Mouse (Mus musculus) embryonic facial prominence, embryonic 14.5 days (tissue): Measurements from ENCODE around the gene Fibcd1. TPM values are rescaled to one million over a fixed set of nuclear protein-coding genes. Genes with fewer than 3 reads are reported as not detected.

ENCODE experiments used
- ATAC-seq: fragments of 200-750 bp; cut with Nextera tagmentation; 2 replicates; pipeline ENCODE4 v1.8.0; 2017; ENCODE audit warnings: low read depth, moderate number of reproducible peaks, moderate TSS enrichment
- DNase-seq: peaks from one replicate; pipeline ENCODE4 v3.0.0-alpha.2; 2015; ENCODE audit warnings: low spot score
- H3K27ac ChIP-seq: fragments of 300-500 bp; sonication (generic); replicated peaks from 2 replicates; pipeline ENCODE4 v1.5.1; 2014; ENCODE audit warnings: low read depth, mild to moderate bottlenecking, low read length, moderate library complexity
- H3K27me3 ChIP-seq: fragments of 300-500 bp; sonication (generic); replicated peaks from 2 replicates; pipeline ENCODE4 v1.6.1; 2014; ENCODE audit warnings: low read length; ENCODE audit not compliant: control insufficient read depth, insufficient read depth
- H3K36me3 ChIP-seq: fragments of 300-500 bp; sonication (generic); 2 replicates; pipeline ENCODE4 v1.6.1; 2014; ENCODE audit warnings: low read length, mixed read lengths; ENCODE audit not compliant: control insufficient read depth, insufficient read depth
- H3K4me1 ChIP-seq: fragments of 300-500 bp; sonication (generic); 2 replicates; pipeline ENCODE4 v1.6.1; 2014; ENCODE audit warnings: antibody characterized with exemption, low read length; ENCODE audit not compliant: control insufficient read depth, insufficient read depth
- H3K4me2 ChIP-seq: fragments of 300-500 bp; sonication (generic); 2 replicates; pipeline ENCODE4 v1.6.1; 2014; ENCODE audit warnings: low read depth, mild to moderate bottlenecking, low read length, moderate library complexity, mixed read lengths
- H3K4me3 ChIP-seq: fragments of 300-500 bp; sonication (generic); 2 replicates; pipeline ENCODE4 v1.5.1; 2014; ENCODE audit warnings: low read depth, mild to moderate bottlenecking, low read length
- H3K9ac ChIP-seq: fragments of 300-500 bp; sonication (generic); 2 replicates; pipeline ENCODE4 v1.6.1; 2014; ENCODE audit warnings: low read depth, mild to moderate bottlenecking, low read length, moderate library complexity, mixed read lengths
- H3K9me3 ChIP-seq: fragments of 300-500 bp; sonication (generic); 2 replicates; pipeline ENCODE4 v1.6.1; 2016; ENCODE audit warnings: low read length; ENCODE audit not compliant: control insufficient read depth
- WGBS: fragments of 180-500 bp; shearing (Covaris S2); extraction: QIAGEN DNeasy Blood & Tissue Kit; methylation state at CpG from one replicate; pipeline ENCODE4 v1.1.7; 2014; 5-methylcytosine and 5-hydroxymethylcytosine counted together
- polyA plus RNA-seq: library from polyadenylated mRNA; unstranded; fragments of >200 nt; fragmentation: Nextera tagmentation; extraction: Ambion mirVana; gene quantifications from 2 replicates; pipeline ENCODE4 v1.2.1, GENCODE M21; 2014

Gene Fibcd1
- polyA plus RNA-seq, 1 experiment from 2014 or later: 0.19 TPM

DNA sequence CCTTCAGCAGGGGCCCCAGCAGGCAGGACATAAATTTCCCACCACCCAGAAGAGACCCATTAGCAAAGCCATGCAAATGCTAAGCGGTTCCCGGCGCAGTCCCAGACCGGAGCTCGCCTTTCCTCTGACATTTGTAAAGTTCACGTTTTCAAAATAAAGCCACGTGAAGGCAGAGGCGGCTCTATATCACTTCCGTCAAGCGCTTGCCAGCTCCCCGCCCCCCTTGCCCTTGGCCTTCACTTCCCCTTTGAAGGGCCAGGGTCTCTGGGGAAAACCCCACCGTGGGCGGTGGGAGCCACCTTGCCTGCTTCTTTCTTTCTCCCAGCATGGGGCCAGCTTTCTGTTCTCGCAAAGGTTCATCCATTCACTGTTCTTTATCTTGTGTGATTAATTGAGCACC lies 35.1 kb upstream of the Fibcd1 start:
- DNase-seq (no peak), ATAC-seq (no peak)
- no peaks in the 10 kb centered on the region for H3K4me1 ChIP-seq
- H3K27me3 ChIP-seq: peaks cover 29% of the 10 kb centered on the region
- H3K4me2 ChIP-seq: 0 out of 2 replicates have a peak overlapping the region, but pooled peaks have one; percentile 4
- H3K36me3 ChIP-seq: no peaks in the 10 kb centered on the region
- no peak overlapping the region for H3K27ac ChIP-seq
- 5% methylated on average over 14 of the region's 14 CpGs for WGBS
- no peak overlapping the region for H3K9ac ChIP-seq
- no peak overlapping the region for H3K4me3 ChIP-seq
- no peaks in the 10 kb centered on the region for H3K9me3 ChIP-seq

DNA sequence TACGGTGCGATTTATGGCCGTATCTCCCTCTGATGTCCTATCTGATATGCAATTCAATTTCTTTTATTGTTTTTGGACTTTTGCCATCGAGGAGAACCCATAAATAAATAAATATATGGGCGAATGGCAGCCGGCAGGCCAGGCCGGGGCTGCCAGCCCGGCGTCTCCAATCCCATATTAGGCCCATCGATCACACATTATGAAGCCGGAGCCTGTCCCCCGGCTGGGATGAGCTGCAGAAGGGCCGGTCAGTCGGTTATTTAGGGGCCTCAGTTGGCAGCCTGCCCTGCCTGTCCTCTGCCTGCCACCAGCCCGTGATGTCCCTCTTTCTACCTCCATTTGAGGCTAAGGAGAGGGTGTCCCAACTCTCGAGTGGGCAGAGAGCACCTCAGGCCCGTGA lies 32.8 kb upstream of the Fibcd1 start:
- ATAC-seq (no peak), DNase-seq (no peak)
- Histone ChIP-seq H3K4me1 (peaks cover 5% of the 10 kb centered on the region; the same call in 1 of the 2 replicates), H3K4me2 (no peak overlapping the region), H3K36me3 (no peaks in the 10 kb centered on the region), H3K9me3 (no peaks in the 10 kb centered on the region), H3K4me3 (no peak overlapping the region), H3K27ac (no peak overlapping the region), H3K9ac (no peak overlapping the region), H3K27me3 (peaks cover 29% of the 10 kb centered on the region)
- WGBS: 84% methylated on average over 17 of the region's 17 CpGs

GRCm38 (mm10) chr2:31876446-31876845 lies 30.6 kb upstream of the Fibcd1 start:
- no peak overlapping the region for H3K27ac ChIP-seq
- peaks cover 5% of the 10 kb centered on the region; the same call in 1 of the 2 replicates for H3K4me1 ChIP-seq
- peaks cover 4% of the 10 kb centered on the region; the same call in 1 of the 2 replicates for H3K9me3 ChIP-seq
- ATAC-seq (no peak), DNase-seq (peak; percentile 33)
- H3K9ac ChIP-seq: no peak overlapping the region
- no peak overlapping the region for H3K4me3 ChIP-seq
- H3K36me3 ChIP-seq: no peaks in the 10 kb centered on the region
- WGBS: 23% methylated on average over 12 of the region's 12 CpGs
- H3K27me3 ChIP-seq: peaks cover 12% of the 10 kb centered on the region
- no peak overlapping the region for H3K4me2 ChIP-seq

DNA sequence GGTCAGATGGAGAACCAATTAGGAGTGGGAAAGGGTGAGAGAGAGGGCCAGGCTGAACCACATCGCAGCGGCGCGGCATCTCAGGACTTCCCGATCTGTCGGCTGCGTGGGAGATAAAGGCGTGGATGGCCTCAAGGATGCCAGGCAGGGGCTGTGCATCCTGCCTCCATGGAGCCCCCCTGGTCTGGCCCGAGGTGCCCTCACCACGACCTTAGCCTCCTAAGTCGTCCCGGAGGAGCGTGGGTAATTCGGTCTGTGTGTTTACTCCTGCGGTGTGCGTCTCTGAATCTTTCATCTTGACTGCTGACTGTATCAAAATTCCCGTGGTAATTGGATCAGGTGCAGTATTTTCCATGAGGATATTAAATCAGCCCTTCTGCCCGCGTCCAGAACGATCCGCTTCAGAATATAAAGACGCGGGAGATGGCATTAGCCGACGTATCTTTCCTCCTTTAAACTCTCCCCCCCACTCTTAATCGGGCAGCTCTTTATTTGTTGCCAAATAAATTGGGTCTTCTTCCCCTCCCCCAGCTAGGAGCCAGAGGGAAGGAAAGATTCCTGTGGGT lies 28.6 kb upstream of the Fibcd1 start:
- Histone ChIP-seq H3K4me1 (peaks cover 5% of the 10 kb centered on the region; the same call in 1 of the 2 replicates), H3K9me3 (peaks cover 4% of the 10 kb centered on the region; the same call in 1 of the 2 replicates), H3K4me2 (no peak overlapping the region), H3K36me3 (no peaks in the 10 kb centered on the region), H3K27ac (no peak overlapping the region), H3K27me3 (0 out of 2 replicates have a peak, but pooled peaks cover 6% of the 10 kb centered on the region), H3K4me3 (no peak overlapping the region), H3K9ac (no peak overlapping the region)
- DNase-seq (peak; percentile 21), ATAC-seq (no peak)
- WGBS: 56% methylated on average over 26 of the region's 26 CpGs

DNA sequence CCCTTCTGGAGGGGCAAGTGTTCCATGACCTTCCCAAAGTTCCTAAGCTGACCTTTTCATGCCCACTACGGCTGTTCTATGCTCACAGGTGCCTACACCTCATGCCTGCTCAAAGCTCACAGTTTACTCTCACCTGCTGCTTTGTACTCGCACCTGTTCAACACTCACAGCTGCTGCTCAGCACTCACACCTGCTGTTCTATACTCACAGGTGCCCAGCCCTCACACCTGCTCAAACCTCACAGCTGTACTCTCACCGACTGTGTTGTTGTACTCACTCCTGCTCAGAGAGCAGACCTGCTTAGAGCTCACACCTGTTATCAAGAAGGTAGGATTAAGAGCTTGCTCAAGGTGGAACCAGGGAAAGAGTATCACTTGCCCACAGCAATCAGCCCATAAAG lies 24.9 kb upstream of the Fibcd1 start:
- Histone ChIP-seq H3K9me3 (peaks cover 4% of the 10 kb centered on the region; the same call in 1 of the 2 replicates), H3K4me3 (no peak overlapping the region), H3K36me3 (no peaks in the 10 kb centered on the region), H3K27ac (no peak overlapping the region), H3K27me3 (0 out of 2 replicates have a peak, but pooled peaks cover 4% of the 10 kb centered on the region), H3K9ac (no peak overlapping the region), H3K4me1 (peaks cover 5% of the 10 kb centered on the region; the same call in 1 of the 2 replicates), H3K4me2 (no peak overlapping the region)
- DNase-seq: no peak
- ATAC-seq: no peak
- WGBS: 59% methylated on average over 3 of the region's 3 CpGs

- 92% methylated on average over 5 of the region's 5 CpGs for WGBS
- H3K27ac ChIP-seq: no peak overlapping the region
Observed at GRCm38 (mm10) chr2:31869692-31870091, 23.9 kb upstream of the Fibcd1 start.

GRCm38 (mm10) chr2:31868538-31869164 lies 22.8 kb upstream of the Fibcd1 start:
- H3K27me3 ChIP-seq: no peaks in the 10 kb centered on the region
- WGBS: 55% methylated on average over 10 of the region's 10 CpGs
- H3K36me3 ChIP-seq: no peaks in the 10 kb centered on the region
- peaks cover 4% of the 10 kb centered on the region; the same call in 1 of the 2 replicates for H3K9me3 ChIP-seq
- H3K4me3 ChIP-seq: no peak overlapping the region
- DNase-seq (no peak), ATAC-seq (no peak)
- H3K4me1 ChIP-seq: no peaks in the 10 kb centered on the region
- H3K27ac ChIP-seq: no peak overlapping the region
- no peak overlapping the region for H3K4me2 ChIP-seq
- no peak overlapping the region for H3K9ac ChIP-seq

More at GRCm38 (mm10) chr2:31869692-31870091, 23.9 kb upstream of the Fibcd1 start:
- Histone ChIP-seq H3K4me3 (no peak overlapping the region), H3K36me3 (no peaks in the 10 kb centered on the region), H3K9me3 (peaks cover 4% of the 10 kb centered on the region; the same call in 1 of the 2 replicates), H3K27me3 (0 out of 2 replicates have a peak, but pooled peaks cover 4% of the 10 kb centered on the region), H3K9ac (no peak overlapping the region), H3K4me2 (no peak overlapping the region), H3K4me1 (peaks cover 5% of the 10 kb centered on the region; the same call in 1 of the 2 replicates)
- no peak for ATAC-seq
- DNase-seq: no peak

GRCm38 (mm10) chr2:31867773-31868537 lies 22.1 kb upstream of the Fibcd1 start:
- H3K36me3 ChIP-seq: no peaks in the 10 kb centered on the region
- no peak overlapping the region for H3K4me2 ChIP-seq
- ATAC-seq: no peak
- H3K4me1 ChIP-seq: no peaks in the 10 kb centered on the region
- H3K9ac ChIP-seq: no peak overlapping the region
- 77% methylated on average over 8 of the region's 8 CpGs for WGBS
- DNase-seq: no peak
- no peaks in the 10 kb centered on the region for H3K27me3 ChIP-seq
- peaks cover 4% of the 10 kb centered on the region; the same call in 1 of the 2 replicates for H3K9me3 ChIP-seq
- H3K4me3 ChIP-seq: no peak overlapping the region
- H3K27ac ChIP-seq: no peak overlapping the region
